Mouse (Mus musculus) bone marrow macrophage, adult 2 months (primary cell): ENCODE data around the gene Nipsnap1. TPM values are rescaled to one million over a fixed set of nuclear protein-coding genes. Genes with fewer than 3 reads are reported as not detected.

Experiments used
- H3K27ac ChIP-seq: 2 replicates; pipeline ENCODE4 v1.5.1; 2012; ENCODE audit warnings: low read depth, low read length; ENCODE audit not compliant: insufficient read depth
- H3K4me1 ChIP-seq: 2 replicates; pipeline ENCODE4 v1.6.1; 2012; ENCODE audit warnings: low read length; ENCODE audit not compliant: control insufficient read depth, insufficient read depth
- H3K4me3 ChIP-seq: 2 replicates; pipeline ENCODE4 v1.5.1; 2012; ENCODE audit warnings: mild to moderate bottlenecking, low read length, moderate library complexity; ENCODE audit not compliant: insufficient read depth
- CTCF ChIP-seq: IDR thresholded peaks from 2 replicates; pipeline ENCODE4 v1.5.1; 2012; ENCODE audit warnings: low read depth, mild to moderate bottlenecking, low read length, moderate library complexity
- POLR2A ChIP-seq: IDR thresholded peaks from 2 replicates; pipeline ENCODE4 v1.6.1; 2012; ENCODE audit warnings: mild to moderate bottlenecking, low read depth, low read length, borderline replicate concordance
- polyA plus RNA-seq: library from polyadenylated mRNA; stranded (reverse); fragments of >200 nt; gene quantifications from 2 replicates; pipeline ENCODE4 v1.2.4, GENCODE M21; 2012; ENCODE audit not compliant: missing spikeins, insufficient read depth, insufficient read length

Gene Nipsnap1
- polyA plus RNA-seq, 1 experiment: 7.7 TPM

DNA sequence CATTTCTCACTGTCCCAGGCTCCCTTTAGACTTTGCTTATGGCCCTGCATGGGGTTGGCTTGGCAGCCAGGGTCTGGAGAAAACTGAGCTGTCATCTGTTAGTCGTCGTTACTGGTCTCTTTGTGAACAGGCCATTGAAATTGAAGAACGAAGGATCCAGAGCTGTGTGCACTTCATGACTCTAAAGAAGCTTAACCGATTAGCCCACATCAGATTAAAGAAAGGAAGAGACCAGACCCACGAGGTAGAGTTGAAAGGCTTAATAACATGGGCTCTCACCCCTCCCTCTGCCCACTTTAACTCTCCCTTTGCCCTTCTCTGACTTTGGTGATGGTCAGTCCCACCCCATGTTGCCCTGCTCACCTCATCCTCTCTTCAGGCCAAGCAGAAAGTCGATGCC, 28.2 kb downstream of the Nipsnap1 start:
- TF ChIP-seq POLR2A (no peak), CTCF (no peak)
- no peaks in the 10 kb centered on the region for H3K4me1 ChIP-seq
- H3K4me3 ChIP-seq: no peak overlapping the region
- no peak overlapping the region for H3K27ac ChIP-seq

DNA sequence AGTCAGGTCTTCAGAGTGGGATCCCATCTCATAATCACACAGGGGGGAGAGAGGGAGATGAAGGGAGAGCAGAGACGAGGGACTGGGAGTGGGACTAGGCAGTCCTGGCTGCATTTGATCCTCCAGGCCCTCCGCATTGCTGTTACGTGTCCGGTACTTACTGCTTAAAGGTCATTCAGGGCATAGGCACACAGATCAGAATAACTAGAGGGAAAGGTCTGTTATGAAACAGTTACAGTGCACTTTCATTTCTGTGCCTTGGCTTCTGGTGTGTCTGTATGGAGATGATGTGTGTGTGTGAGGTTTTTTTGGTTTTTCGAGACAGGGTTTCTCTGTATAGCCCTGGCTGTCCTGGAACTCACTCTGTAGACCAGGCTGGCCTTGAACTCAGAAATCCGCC, 32.5 kb downstream of the Nipsnap1 start:
- Histone ChIP-seq H3K27ac (no peak overlapping the region), H3K4me1 (no peaks in the 10 kb centered on the region)
- TF ChIP-seq CTCF (no peak), POLR2A (no peak)

DNA sequence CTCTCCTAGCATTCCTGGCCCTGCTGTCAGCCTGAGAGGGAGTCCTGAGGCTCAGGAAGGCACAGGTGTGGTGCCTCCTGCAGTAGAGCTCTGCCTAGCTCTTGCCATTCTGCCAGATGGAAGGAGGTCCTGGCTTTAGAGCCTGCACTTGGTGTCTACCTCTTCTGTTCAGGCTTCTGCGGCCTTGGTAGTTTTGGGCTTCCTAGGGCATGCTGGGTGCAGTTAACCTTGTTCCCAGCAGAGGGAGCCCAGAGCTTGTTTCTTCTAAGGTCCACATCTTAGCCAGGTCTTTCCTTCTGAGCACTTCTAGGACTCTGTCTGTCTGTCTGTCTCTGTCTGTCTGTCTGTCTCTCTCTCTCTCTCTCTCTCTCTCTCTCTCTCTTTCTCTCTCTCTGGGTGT, 42.3 kb downstream of the Nipsnap1 start:
- TF ChIP-seq CTCF: peak; percentile 31
- TF ChIP-seq POLR2A: no peak
- Histone ChIP-seq H3K27ac (no peak overlapping the region), H3K4me3 (no peak overlapping the region), H3K4me1 (no peaks in the 10 kb centered on the region)

More for the DNA sequence above, 32.5 kb downstream of the Nipsnap1 start:
- H3K4me3 ChIP-seq: no peak overlapping the region

DNA sequence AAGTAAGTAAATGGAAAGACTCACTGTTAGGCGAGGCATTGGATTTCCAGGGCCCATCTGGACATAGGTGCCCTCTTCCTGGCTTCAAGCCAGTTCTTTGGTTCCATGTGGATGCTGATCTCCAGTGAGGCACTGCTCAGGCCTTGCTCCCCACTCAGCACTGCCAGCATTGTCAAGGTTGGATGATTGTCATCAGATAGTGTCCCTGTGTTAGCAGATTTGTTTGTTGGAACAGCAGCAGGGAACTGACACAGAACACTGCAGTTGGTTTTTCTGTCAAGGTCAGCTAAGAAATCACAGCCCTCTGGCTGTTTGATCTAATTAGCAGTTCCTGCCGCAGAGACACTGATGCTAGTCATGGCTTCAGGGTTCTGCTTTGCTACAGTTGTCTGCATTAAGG, 47.5 kb downstream of the Nipsnap1 start:
- H3K4me3 ChIP-seq: no peak overlapping the region
- no peak for TF ChIP-seq CTCF

DNA sequence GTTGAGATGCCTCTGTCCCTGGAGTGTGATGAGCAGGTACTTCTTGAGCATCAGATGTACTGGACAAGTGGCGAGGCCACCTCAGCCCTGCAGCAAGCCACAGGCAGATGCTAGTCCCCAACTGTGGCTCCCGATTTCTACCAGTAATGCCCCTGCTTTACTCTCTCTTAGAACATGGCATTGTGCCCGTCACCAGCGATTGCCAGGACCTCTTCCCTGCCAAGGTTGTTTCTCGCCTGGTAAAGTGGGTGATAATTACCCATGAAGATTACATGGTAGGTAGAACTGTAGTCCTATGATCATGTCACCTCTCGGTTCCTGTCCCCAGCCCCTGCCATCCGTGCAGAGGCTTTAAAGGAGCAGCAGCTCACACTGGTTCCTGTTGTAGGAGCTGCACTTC, 48.0 kb downstream of the Nipsnap1 start:
- H3K4me1 ChIP-seq: peaks cover 4% of the 10 kb centered on the region; the same call in 1 of the 2 replicates
- TF ChIP-seq CTCF (no peak), POLR2A (no peak)
- H3K27ac ChIP-seq: no peak overlapping the region
- no peak overlapping the region for H3K4me3 ChIP-seq

More for the DNA sequence above, 47.5 kb downstream of the Nipsnap1 start:
- Histone ChIP-seq H3K27ac (no peak overlapping the region), H3K4me1 (peaks cover 4% of the 10 kb centered on the region; the same call in 1 of the 2 replicates)

DNA sequence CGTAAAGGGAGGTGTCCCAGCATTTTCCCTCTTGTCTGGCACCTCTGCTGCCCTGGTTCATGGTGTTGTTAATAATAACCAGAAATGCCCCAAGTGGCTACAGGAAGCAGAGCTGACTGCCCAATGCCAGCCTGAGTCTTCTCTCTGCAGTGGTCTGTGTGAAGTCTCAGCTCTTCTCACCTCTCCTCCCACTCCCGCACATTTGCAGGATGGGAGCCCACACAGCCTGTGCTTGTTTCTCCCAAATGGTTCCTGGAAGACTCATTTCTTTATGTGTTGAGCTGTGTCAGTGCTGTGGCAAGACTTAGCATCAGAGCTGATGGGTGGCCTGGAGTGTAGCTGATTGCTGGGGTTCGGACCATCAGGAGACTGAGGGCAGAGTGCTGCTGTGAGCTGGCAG, 53.5 kb downstream of the Nipsnap1 start:
- H3K4me1 ChIP-seq: peaks cover 4% of the 10 kb centered on the region; the same call in 1 of the 2 replicates
- H3K4me3 ChIP-seq: no peak overlapping the region
- TF ChIP-seq POLR2A: no peak
- TF ChIP-seq CTCF: no peak
- H3K27ac ChIP-seq: no peak overlapping the region

DNA sequence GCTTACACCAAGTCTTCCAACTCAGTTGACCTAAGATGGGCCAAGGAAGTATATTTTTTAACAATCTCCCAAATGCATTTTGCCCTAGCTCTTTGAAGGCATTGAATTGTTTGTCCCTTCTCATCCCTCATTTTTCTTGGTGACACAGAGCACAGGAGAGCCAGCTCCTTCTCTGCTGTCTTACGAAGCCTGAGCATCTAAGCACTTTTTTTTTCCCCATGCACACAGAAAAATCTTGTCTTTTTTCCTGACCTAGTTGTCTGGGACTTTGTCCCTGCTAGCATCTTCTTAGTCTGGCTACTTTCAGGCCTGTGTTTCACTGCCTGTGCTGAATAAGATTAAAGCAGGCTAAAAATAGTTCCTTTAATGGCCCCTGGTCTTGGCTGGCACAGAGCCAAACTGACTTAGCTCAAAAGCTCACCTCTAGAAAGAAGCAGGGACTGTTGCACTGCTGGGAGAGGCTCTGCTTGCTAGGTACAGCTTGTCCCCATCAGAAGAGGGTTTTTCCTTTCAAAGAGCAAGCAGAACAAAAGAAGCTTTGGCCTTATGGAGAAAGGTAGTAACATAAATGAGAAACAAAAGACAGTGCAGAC, 57.4 kb downstream of the Nipsnap1 start:
- no peak overlapping the region for H3K27ac ChIP-seq
- H3K4me3 ChIP-seq: no peak overlapping the region
- H3K4me1 ChIP-seq: no peaks in the 10 kb centered on the region
- TF ChIP-seq CTCF (no peak), POLR2A (no peak)

DNA sequence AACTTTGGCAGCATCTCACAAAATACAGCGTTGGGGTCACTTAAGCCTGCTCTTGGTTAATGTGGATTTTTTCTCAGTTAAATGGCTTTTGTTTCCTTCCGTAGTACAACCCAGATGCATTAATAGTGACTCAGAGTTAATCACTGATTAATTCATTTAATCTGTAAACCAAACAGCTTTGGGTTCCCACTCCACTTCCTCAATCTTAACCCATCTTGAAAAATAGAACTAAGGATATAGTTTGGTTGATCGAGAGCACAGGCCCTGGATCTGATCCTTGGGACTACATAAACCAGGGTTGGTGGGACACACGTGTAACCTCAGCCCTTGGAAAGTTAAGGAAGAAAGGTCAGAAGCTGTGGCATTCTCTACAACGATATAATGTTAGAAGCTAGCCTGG, 62.5 kb downstream of the Nipsnap1 start:
- H3K4me1 ChIP-seq: no peaks in the 10 kb centered on the region
- TF ChIP-seq CTCF: no peak
- no peak for TF ChIP-seq POLR2A
- no peak overlapping the region for H3K4me3 ChIP-seq
- H3K27ac ChIP-seq: no peak overlapping the region

Other genes starting within 250 kb of the Nipsnap1 start
- 34.2 and 36.5 TPM in 2 replicates for gene Ascc2, start 236.2 kb upstream of the Nipsnap1 start, polyA plus RNA-seq
- 209 and 211 TPM in 2 replicates for gene Uqcr10, start 169.6 kb upstream of the Nipsnap1 start, polyA plus RNA-seq
- gene Zmat5, start 169.3 kb upstream of the Nipsnap1 start, polyA plus RNA-seq: 34.0 and 36.1 TPM in 2 replicates
- not detected in 2 replicates for gene Cabp7, start 127.2 kb upstream of the Nipsnap1 start, polyA plus RNA-seq
- gene Nf2, start 24.4 kb upstream of the Nipsnap1 start, polyA plus RNA-seq: 76.7 and 76.8 TPM in 2 replicates
- gene Thoc5, start 21.4 kb downstream of the Nipsnap1 start, polyA plus RNA-seq: 23.0 and 23.3 TPM in 2 replicates
- gene Nefh, start 74.1 kb downstream of the Nipsnap1 start, polyA plus RNA-seq: not detected in 2 replicates
- 165 and 185 TPM in 2 replicates for gene Ap1b1, start 112.9 kb downstream of the Nipsnap1 start, polyA plus RNA-seq
- gene Rasl10a, start 184.2 kb downstream of the Nipsnap1 start, polyA plus RNA-seq: not detected in 2 replicates
- gene Gas2l1, start 191.4 kb downstream of the Nipsnap1 start, polyA plus RNA-seq: 42.0 and 44.9 TPM in 2 replicates
- 15.0 and 20.6 TPM in 2 replicates for gene Rhbdd3, start 225.0 kb downstream of the Nipsnap1 start, polyA plus RNA-seq
- gene Ewsr1, start 225.3 kb downstream of the Nipsnap1 start, polyA plus RNA-seq: 433 and 488 TPM in 2 replicates